Mouse (Mus musculus): ENCODE data around the gene Serinc4. TPM values are rescaled to one million over a fixed set of nuclear protein-coding genes. Genes with fewer than 3 reads are reported as not detected.
A peak's percentile ranks its signal among the peaks of the same experiment; 100 is the strongest.
"Not testable (repeated sequence)": the region's sequence is repeated elsewhere in the genome, so short reads cannot be mapped to it uniquely, and the experiment has no call there.

The Serinc4 gene
- polyA plus RNA-seq (2012; rRNA removed), result 0.46 and 0.57 TPM in 2 replicates

DNA sequence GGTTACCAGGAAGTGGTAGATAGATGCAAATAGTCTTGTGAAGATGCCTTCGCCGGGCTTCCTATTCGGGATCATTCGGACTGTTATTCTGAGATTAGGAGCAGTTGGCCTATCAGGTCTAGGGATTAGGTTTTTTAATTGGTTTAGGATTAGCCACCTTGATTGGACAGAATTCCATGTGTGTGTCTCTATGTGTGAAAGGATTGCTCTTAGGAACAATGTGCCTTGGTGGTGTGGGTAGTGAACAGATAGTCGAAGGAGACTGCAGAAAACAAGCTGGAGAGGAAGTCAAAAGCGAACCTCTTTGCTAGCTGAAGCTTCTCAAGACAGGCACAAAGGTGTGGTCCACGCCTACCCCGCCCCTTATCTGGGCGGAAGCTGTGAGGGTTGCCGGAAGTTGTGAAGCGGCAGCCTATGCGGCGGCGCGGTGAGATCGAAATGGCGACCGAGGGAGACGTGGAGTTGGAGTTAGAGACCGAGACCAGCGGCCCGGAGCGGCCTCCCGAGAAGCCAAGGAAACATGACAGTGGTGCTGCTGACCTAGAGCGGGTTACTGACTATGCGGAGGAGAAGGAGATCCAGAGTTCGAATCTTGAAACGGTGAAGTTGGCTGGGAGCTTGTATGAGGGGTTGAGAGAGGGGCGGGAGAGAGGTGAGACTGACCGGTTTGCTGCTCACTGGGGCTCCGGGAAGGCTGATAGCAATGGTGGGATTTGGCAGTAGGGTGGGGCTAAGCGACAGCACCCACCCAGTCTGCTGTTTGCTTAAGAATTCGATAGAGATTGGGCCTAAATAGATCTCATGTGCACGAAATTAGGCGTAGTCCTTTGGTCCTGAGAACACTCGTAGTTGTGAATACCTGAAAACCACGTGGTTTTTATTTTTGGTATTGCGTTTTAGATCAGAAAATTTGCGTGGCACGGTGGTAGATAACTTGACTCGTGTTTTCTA, at the start of gene Serinc4:
Gene Serinc4 (minus strand): TSS at position 90 of the 951 bp plus-strand sequence.
- peak; percentile 78 to 81 for DNase-seq
- peak; percentile 71; the same call in 1 of the 2 replicates for TF ChIP-seq POLR2A (IDR thresholded peaks at IDR 0.05; ENCODE audit: borderline replicate concordance, insufficient read depth, low read length)
- no peak for TF ChIP-seq CTCF (IDR thresholded peaks at IDR 0.05; ENCODE audit: borderline replicate concordance, insufficient read depth, low read depth, low read length)
- peak within 1 kb of the TSS; percentile 60 for H3K27ac ChIP-seq (ENCODE audit: insufficient read depth, low read length)
- H3K4me3 ChIP-seq (replicated peaks; ENCODE audit: insufficient read depth, low read depth, low read length), result peak within 1 kb of the TSS; percentile 99
- H3K27me3 ChIP-seq (ENCODE audit: control insufficient read depth, insufficient read depth, low read length), result no peaks in the 10 kb centered on the region
- no peaks in the 10 kb centered on the region; the same call in 1 of the 2 replicates for H3K4me1 ChIP-seq (ENCODE audit: control insufficient read depth, insufficient read depth, low read length)
- 4% methylated on average over 41 of the region's 41 CpGs for WGBS

DNA sequence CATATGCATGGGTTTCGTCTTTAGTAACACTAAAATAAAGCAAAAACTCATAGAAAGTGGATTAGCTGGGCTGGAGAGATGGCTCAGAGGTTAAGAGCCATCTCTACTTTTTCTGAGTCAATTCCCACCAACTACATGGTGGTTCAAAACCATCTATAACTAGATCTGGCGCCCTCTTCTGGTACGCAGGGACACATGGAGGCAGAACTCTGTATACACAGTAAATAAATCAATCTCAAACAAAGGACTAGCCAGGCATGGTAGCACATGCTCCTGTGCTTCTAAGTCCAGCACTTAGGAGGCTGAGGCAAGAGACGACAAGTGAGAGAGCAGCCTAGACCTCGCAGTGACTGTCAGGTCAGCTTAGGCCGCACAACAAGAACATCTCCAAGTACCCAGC, 45.0 kb upstream of the Serinc4 start:
- not testable (repeated sequence) for H3K4me1 ChIP-seq (ENCODE audit: control insufficient read depth, insufficient read depth, low read length); H3K27ac ChIP-seq (ENCODE audit: insufficient read depth, low read length); H3K27me3 ChIP-seq (ENCODE audit: control insufficient read depth, insufficient read depth, low read length); DNase-seq; H3K4me3 ChIP-seq (replicated peaks; ENCODE audit: insufficient read depth, low read depth, low read length)
- 83% methylated on average over 3 of the region's 6 CpGs for WGBS

DNA sequence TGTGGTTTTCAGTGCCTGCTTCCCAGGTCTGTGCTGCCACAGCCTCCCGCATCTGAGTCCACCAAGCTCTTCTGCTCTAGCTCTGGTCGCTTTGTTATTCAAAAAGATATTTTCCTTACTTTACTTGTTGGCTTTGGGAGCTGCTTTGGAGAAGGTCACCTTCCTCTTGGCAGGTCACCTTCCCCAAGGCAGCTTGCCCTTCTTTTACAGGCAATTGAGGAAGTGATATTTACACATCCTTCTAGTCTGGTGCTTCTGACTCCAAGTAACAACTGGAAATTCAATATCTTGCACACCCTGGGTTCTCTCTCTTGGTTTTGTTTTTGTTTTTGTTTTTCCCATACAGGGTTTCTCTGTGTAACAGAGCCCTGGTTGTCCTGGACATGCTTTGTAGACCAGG, 27.8 kb upstream of the Serinc4 start:
- 80% methylated on average over 2 of the region's 2 CpGs for WGBS
- H3K4me3 ChIP-seq (replicated peaks; ENCODE audit: insufficient read depth, low read depth, low read length); H3K4me1 ChIP-seq (ENCODE audit: control insufficient read depth, insufficient read depth, low read length); DNase-seq; H3K27ac ChIP-seq (ENCODE audit: insufficient read depth, low read length); H3K27me3 ChIP-seq (ENCODE audit: control insufficient read depth, insufficient read depth, low read length): not testable (repeated sequence)

DNA sequence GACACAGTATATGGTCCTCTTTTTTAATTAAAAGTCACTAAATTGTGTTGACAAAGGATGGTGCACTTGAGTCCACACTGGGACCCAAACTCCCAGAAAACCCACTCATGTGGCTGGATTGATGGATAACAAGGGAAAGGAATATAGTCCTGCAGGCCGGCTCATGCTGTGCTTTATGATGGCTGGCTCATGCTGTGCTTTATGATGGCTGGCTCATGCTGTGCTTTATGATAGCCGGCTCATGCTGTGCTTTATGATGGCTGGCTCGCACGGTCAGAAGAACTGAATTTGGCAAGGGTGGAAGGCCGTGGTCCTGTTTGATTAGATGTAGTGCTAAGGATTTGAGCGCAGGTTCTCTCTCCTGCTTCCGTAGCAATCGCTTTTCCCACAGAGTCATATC, 27.0 kb upstream of the Serinc4 start:
- Histone ChIP-seq H3K4me1 (ENCODE audit: control insufficient read depth, insufficient read depth, low read length) (no peaks in the 10 kb centered on the region), H3K27me3 (ENCODE audit: control insufficient read depth, insufficient read depth, low read length) (no peaks in the 10 kb centered on the region; the same call in 1 of the 2 replicates), H3K4me3 (replicated peaks; ENCODE audit: insufficient read depth, low read depth, low read length) (no peak overlapping the region), H3K27ac (ENCODE audit: insufficient read depth, low read length) (no peak overlapping the region)
- TF ChIP-seq POLR2A (IDR thresholded peaks at IDR 0.05; ENCODE audit: borderline replicate concordance, insufficient read depth, low read length), result no peak
- no peak for TF ChIP-seq CTCF (IDR thresholded peaks at IDR 0.05; ENCODE audit: borderline replicate concordance, insufficient read depth, low read depth, low read length)
- DNase-seq, result no peak
- 12% methylated on average over 8 of the region's 8 CpGs for WGBS

DNA sequence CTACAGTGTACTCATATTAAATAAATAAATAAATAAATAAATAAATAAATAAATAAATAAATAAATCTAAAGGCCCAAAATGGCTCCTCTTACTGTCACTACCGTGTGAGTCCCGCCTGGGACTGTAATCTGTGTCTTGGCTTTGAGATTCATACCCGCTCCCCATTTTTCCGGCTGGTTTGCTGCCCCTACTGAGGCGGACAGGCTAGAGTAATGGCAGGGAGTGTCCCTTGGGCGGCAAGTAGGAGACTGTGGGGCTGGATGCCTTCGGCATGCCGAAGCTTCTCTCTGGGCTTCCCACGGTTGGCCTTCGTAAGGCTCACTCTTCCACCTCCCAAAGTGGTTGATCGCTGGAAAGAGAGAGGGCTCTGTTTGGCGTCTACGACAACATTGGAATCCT, 24.3 kb upstream of the Serinc4 start:
- not testable (repeated sequence) for H3K4me3 ChIP-seq (replicated peaks; ENCODE audit: insufficient read depth, low read depth, low read length); DNase-seq; H3K4me1 ChIP-seq (ENCODE audit: control insufficient read depth, insufficient read depth, low read length); H3K27ac ChIP-seq (ENCODE audit: insufficient read depth, low read length); H3K27me3 ChIP-seq (ENCODE audit: control insufficient read depth, insufficient read depth, low read length)
- WGBS, result 88% methylated on average over 13 of the region's 13 CpGs

DNA sequence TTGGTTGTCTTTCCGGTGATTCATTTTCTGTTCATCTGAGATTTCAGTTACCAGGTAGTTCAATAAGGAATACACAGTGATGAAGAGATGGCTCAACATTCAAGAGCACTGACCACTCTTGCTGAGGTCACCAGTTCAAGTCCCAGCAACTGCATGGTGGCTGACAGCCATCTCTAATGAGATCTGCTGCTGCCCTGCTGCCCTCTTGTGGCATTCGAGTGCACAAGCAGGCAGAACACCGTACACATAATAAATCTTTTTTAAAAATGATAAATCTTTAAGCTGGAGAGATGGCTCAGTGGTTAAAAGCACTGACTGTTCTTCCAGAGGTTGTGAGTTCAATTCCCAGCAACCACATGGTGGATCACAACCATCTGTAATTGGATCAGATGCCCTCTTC, 23.9 kb upstream of the Serinc4 start:
- 54% methylated on average over 3 of the region's 3 CpGs for WGBS
- no peak for TF ChIP-seq POLR2A (IDR thresholded peaks at IDR 0.05; ENCODE audit: borderline replicate concordance, insufficient read depth, low read length)
- peak; percentile 28; the same call in 1 of the 2 replicates for TF ChIP-seq CTCF (IDR thresholded peaks at IDR 0.05; ENCODE audit: borderline replicate concordance, insufficient read depth, low read depth, low read length)
- DNase-seq, result no peak

DNA sequence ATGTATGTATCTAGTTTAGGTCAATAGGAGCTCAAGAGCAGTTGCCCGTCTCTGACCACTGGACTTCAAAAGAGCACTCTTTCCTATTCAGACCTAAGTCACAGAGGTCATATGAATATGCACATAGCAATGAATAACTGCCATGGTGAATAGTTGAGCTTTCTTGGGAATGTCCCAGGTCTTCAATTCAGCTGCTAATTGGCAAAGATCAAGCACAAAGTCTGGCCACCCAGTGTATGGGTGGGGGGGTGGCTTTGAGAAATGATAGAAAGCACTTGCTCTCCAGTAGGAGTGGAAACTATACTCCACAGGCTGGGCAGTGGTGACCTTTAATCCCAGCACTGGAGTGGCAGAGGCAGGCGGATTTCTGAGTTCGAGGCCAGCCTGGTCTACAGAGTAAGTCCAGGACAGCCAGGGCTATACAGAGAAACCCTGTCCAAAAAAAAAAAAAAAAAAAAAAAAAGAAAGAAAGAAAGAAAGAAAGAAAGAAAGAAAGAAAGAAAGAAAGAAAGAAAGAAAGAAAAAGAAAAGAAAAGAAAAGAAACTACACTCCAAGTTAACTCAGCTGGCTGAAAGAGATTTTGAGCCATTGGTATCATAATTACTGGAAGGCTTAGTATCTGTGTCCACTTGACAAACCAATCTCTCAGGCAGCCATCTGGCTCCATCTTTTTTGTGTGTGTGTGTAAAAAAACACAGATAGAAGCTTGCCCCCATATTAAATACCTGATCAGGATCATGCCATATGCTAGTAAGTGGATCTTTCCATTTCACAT, 21.1 kb upstream of the Serinc4 start:
- 72% methylated on average over 3 of the region's 3 CpGs for WGBS
- no peak for TF ChIP-seq POLR2A (IDR thresholded peaks at IDR 0.05; ENCODE audit: borderline replicate concordance, insufficient read depth, low read length)
- TF ChIP-seq CTCF (IDR thresholded peaks at IDR 0.05; ENCODE audit: borderline replicate concordance, insufficient read depth, low read depth, low read length), result no peak
- H3K27ac ChIP-seq (ENCODE audit: insufficient read depth, low read length), result no peak overlapping the region
- no peaks in the 10 kb centered on the region for H3K27me3 ChIP-seq (ENCODE audit: control insufficient read depth, insufficient read depth, low read length)
- H3K4me1 ChIP-seq (ENCODE audit: control insufficient read depth, insufficient read depth, low read length), result no peaks in the 10 kb centered on the region
- H3K4me3 ChIP-seq (replicated peaks; ENCODE audit: insufficient read depth, low read depth, low read length), result no peak overlapping the region
- DNase-seq, result no peak

More for the DNA sequence above, 23.9 kb upstream of the Serinc4 start:
- Histone ChIP-seq H3K27ac (ENCODE audit: insufficient read depth, low read length) (no peak overlapping the region), H3K4me3 (replicated peaks; ENCODE audit: insufficient read depth, low read depth, low read length) (no peak overlapping the region), H3K27me3 (ENCODE audit: control insufficient read depth, insufficient read depth, low read length) (no peaks in the 10 kb centered on the region; the same call in 1 of the 2 replicates), H3K4me1 (ENCODE audit: control insufficient read depth, insufficient read depth, low read length) (no peaks in the 10 kb centered on the region)

DNA sequence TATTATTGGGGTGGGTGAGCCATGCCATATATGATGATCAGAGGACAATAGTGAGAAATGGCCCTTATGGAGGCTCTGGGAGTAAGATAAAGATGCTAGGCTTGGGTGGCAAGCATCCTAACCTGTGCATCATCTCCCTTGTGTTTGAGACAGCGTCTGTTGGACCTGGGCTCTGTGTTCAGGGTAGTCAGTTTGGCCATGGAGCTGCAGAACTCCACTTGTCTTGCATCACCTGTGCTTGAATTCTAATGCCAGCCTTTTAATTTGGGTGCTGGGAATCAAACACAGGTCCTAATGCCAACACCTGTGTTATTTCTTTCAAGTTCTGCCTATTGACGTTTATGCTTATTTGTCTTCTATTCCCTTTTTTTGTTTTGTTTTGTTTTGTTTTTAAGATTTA, 18.7 kb upstream of the Serinc4 start:
- H3K27ac ChIP-seq (ENCODE audit: insufficient read depth, low read length); H3K4me1 ChIP-seq (ENCODE audit: control insufficient read depth, insufficient read depth, low read length): not testable (repeated sequence)
- 94% methylated on average over 2 of the region's 2 CpGs for whole genome bisulfite sequencing

More for the DNA sequence above, 18.7 kb upstream of the Serinc4 start:
- not testable (repeated sequence) for H3K4me3 ChIP-seq (replicated peaks; ENCODE audit: insufficient read depth, low read depth, low read length); H3K27me3 ChIP-seq (ENCODE audit: control insufficient read depth, insufficient read depth, low read length); DNase-seq

Measured in cerebellum, adult 2 months (tissue).